Mouse (Mus musculus) testis, postnatal 10 days (tissue): ENCODE measurements around the gene Mfsd6l.

ENCODE experiments used
- DNase-seq: peaks from one replicate; pipeline ENCODE4 v3.0.0; 2021; ENCODE audit warnings: low spot score

Gene Mfsd6l

GRCm38 (mm10) chr11:68602200-68602931 lies 46.4 kb downstream of the Mfsd6l start:
- no peak for DNase-seq

GRCm38 (mm10) chr11:68607046-68607445 lies 51.1 kb downstream of the Mfsd6l start:
- DNase-seq = no peak
